Comparison of ENCODE assay signal across 22 mouse cellular contexts in the genomic region with DNA sequence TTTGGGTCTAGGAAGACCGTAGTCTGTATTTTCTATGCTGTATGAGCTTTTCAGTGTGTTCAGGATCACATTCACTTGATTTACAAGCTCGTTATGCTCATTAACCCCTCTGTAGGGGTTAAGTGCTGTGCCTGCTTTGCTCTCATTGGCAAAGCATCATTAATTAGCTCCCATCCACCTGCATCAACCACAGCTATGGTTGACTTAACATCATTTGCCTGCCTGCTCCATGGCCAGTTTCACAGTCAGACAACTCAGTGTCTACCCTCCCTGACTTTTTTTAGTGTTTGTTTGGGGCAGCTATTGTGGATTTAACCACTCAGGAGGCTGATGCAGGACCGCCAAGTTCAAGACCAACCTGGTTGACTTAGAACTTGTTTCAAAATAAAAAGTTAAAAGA.
"Had no signal": no experiment of that assay in that cellular context is flagged by ENCODE, and none has a peak within 500 bp of the region (broad histone marks: within the 10 kb centered on the region; RNA-seq: fewer than 3 reads in every experiment).

No protein-coding gene starts in this region.

- H3K4me1 ChIP-seq: limb, embryonic 10.5 days; limb, embryonic 13.5 days; midbrain, embryonic 15.5 days; neural tube, embryonic 12.5 days; stomach, embryonic 15.5 days had no signal

- H3K27me3 ChIP-seq: limb, embryonic 13.5 days; midbrain, embryonic 12.5 days; midbrain, embryonic 15.5 days; neural tube, embryonic 12.5 days; neural tube, embryonic 15.5 days; stomach, embryonic 15.5 days had no signal

- H3K27ac ChIP-seq: layer of hippocampus, adult 2 months; limb, embryonic 10.5 days; limb, embryonic 13.5 days; liver, embryonic 14.5 days; macrophage; midbrain, embryonic 12.5 days; midbrain, embryonic 15.5 days; neural tube, embryonic 12.5 days; neural tube, embryonic 15.5 days; stomach, embryonic 15.5 days had no signal

- H3K36me3 ChIP-seq: limb, embryonic 10.5 days; limb, embryonic 13.5 days; midbrain, embryonic 12.5 days; midbrain, embryonic 15.5 days; stomach, embryonic 15.5 days had no signal

- H3K4me3 ChIP-seq: layer of hippocampus, adult 2 months; limb, embryonic 10.5 days; limb, embryonic 13.5 days; midbrain, embryonic 12.5 days; midbrain, embryonic 15.5 days; neural tube, embryonic 12.5 days; neural tube, embryonic 15.5 days; stomach, embryonic 15.5 days had no signal

- H3K9me3 ChIP-seq: limb, embryonic 10.5 days; limb, embryonic 13.5 days; midbrain, embryonic 12.5 days; midbrain, embryonic 15.5 days; neural tube, embryonic 12.5 days; neural tube, embryonic 15.5 days; stomach, embryonic 15.5 days had no signal

- H3K4me2 ChIP-seq: limb, embryonic 13.5 days; lung, embryonic 14.5 days; midbrain, embryonic 12.5 days; midbrain, embryonic 15.5 days; neural tube, embryonic 12.5 days; neural tube, embryonic 15.5 days; stomach, embryonic 15.5 days had no signal

- H3K9ac ChIP-seq: limb, embryonic 13.5 days; liver, embryonic 14.5 days; liver, postnatal 0 days; lung, embryonic 14.5 days; midbrain, embryonic 12.5 days; midbrain, embryonic 15.5 days; neural tube, embryonic 12.5 days; neural tube, embryonic 15.5 days; stomach, embryonic 15.5 days had no signal

- DNase-seq: kidney, adult 11 months; kidney, adult 8-10 months; layer of hippocampus, adult 9-11 months; liver; liver, postnatal 0 days; lung, embryonic 14.5 days; retina, postnatal 1 day; right cerebral cortex, postnatal 25 days; spleen, adult 18-20 months; thymus, adult 18-20 months; thymus, postnatal 36 days had no signal

- ATAC-seq: liver, postnatal 0 days; lung, postnatal 0 days; midbrain, embryonic 15.5 days had no signal
